14 mouse cellular contexts compared by ENCODE assay signal in genomic region chr19:32179514-32179913, GRCm38 (mm10).
DNase-seq lines count a peak whose midpoint lies in the region; ATAC-seq and TF ChIP-seq lines count a peak whose summit lies in the region.
"Had no signal": no experiment of that assay in that cellular context is flagged by ENCODE, and none has a peak within 500 bp of the region (broad histone marks: within the 10 kb centered on the region; RNA-seq: fewer than 3 reads in every experiment).

No protein-coding gene starts in this region.

- H3K4me3 ChIP-seq in forebrain, embryonic 10.5 days, result no peak overlapping the region
- H3K4me3 ChIP-seq in forebrain, embryonic 16.5 days (replicated peaks; ENCODE audit: low read length), result no peak overlapping the region
- H3K4me3 ChIP-seq in layer of hippocampus, adult 2 months, result no peak overlapping the region; the same call in 1 of the 2 replicates
- H3K4me3 ChIP-seq in macrophage (ENCODE audit: inconsistent target), result no peak overlapping the region

- peak overlapping the region; percentile 40; the same call in 1 of the 2 replicates for H3K27ac ChIP-seq in forebrain, embryonic 10.5 days
- no peak overlapping the region for H3K27ac ChIP-seq in forebrain, embryonic 16.5 days (ENCODE audit: low read length)
- H3K27ac ChIP-seq in layer of hippocampus, adult 2 months, result peak overlapping the region; percentile 56; the same call in 1 of the 2 replicates
- peak overlapping the region; percentile 90 for H3K27ac ChIP-seq in macrophage

- H3K36me3 ChIP-seq in forebrain, embryonic 10.5 days (replicated peaks), result no peaks in the 10 kb centered on the region
- H3K36me3 ChIP-seq in forebrain, embryonic 16.5 days (ENCODE audit: control insufficient read depth, insufficient read depth), result no peaks in the 10 kb centered on the region
- no peaks in the 10 kb centered on the region for H3K36me3 ChIP-seq in macrophage (ENCODE audit: inconsistent target)

- H3K27me3 ChIP-seq in forebrain, embryonic 10.5 days (ENCODE audit: poor library complexity, severe bottlenecking), result no peaks in the 10 kb centered on the region
- H3K27me3 ChIP-seq in forebrain, embryonic 16.5 days (replicated peaks; ENCODE audit: control insufficient read depth, insufficient read depth, low read length), result no peaks in the 10 kb centered on the region

- no peak overlapping the region for H3K4me2 ChIP-seq in forebrain, embryonic 16.5 days (ENCODE audit: low read length)

- WGBS in forebrain, embryonic 10.5 days, result 80% methylated on average over 4 of the region's 4 CpGs
- 73% methylated on average over 4 of the region's 4 CpGs for WGBS in forebrain, embryonic 16.5 days
- WGBS in macrophage (ENCODE audit: missing documents), result 50% methylated on average over 4 of the region's 4 CpGs

- DNase-seq in forebrain, embryonic 10.5 days (ENCODE audit: extremely low spot score, low spot score), result no peak
- DNase-seq in layer of hippocampus, adult 2 months (ENCODE audit: low spot score in 2 of 2), result no peak
- DNase-seq in layer of hippocampus, adult 9-11 months, result no peak
- DNase-seq in adrenal gland, postnatal 14 days, result no peak
- no peak for DNase-seq in Muller cell, postnatal 12 days (ENCODE audit: inconsistent ontology term)
- DNase-seq: adrenal gland, adult 8-10 months; cerebellum, adult 2 months; forebrain, postnatal 0 days; spleen, adult 18-20 months; thymus, postnatal 25 days had no signal

- peaks cover 12% of the 10 kb centered on the region for H3K4me1 ChIP-seq in forebrain, embryonic 10.5 days
- H3K4me1 ChIP-seq in forebrain, embryonic 16.5 days (replicated peaks; ENCODE audit: control insufficient read depth, insufficient read depth, low read length), result no peaks in the 10 kb centered on the region

- H3K9ac ChIP-seq in forebrain, embryonic 16.5 days (replicated peaks; ENCODE audit: low read depth, low read length), result no peak overlapping the region
- H3K9ac ChIP-seq: forebrain, postnatal 0 days had no signal

- ATAC-seq in forebrain, embryonic 16.5 days, result no peak
- ATAC-seq in granulocyte monocyte progenitor cell, adult 5-6 weeks (replicated peaks; ENCODE audit: poor library complexity, severe bottlenecking), result peak; percentile 26; the same call in 1 of the 2 replicates
- ATAC-seq: forebrain, postnatal 0 days had no signal

- peaks cover 82% of the 10 kb centered on the region for H3K79me2 ChIP-seq in macrophage (ENCODE audit: inconsistent target)

- TF ChIP-seq CTCF in layer of hippocampus, adult 2 months (conservative IDR thresholded peaks at IDR 0.05), result no peak

- no peaks in the 10 kb centered on the region for H3K9me3 ChIP-seq in forebrain, embryonic 10.5 days
- H3K9me3 ChIP-seq in forebrain, embryonic 16.5 days (ENCODE audit: control insufficient read depth, low read length), result no peaks in the 10 kb centered on the region
- H3K9me3 ChIP-seq: G1E had no signal
